Mouse (Mus musculus) layer of hippocampus, adult 9-10 months (tissue): ENCODE measurements around the gene Gm20388.

ENCODE experiments used
- DNase-seq: peaks from one replicate; pipeline ENCODE4 v3.0.0; 2022; ENCODE audit warnings: low spot score

Gene Gm20388

DNA sequence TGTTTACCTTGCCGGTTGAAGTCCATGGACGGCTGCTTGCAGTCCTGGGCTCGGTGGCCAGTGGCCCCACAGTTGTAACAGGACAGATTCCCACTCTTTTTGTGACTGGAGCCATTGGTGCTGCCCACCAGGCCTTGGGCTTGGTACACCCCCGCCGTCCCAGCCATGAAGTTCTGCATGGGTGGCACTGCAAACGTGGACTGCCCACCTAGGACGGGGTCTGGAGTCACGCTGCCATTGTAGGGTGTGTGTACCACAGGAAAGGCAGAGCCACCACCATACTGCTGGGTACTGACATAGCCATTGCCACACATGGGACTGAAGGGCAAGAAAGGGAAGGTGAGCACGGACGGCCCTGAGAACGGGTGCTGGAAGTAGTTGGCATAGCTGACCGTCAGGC is 1693.2 kb downstream of the Gm20388 start:
- no peak for DNase-seq

DNA sequence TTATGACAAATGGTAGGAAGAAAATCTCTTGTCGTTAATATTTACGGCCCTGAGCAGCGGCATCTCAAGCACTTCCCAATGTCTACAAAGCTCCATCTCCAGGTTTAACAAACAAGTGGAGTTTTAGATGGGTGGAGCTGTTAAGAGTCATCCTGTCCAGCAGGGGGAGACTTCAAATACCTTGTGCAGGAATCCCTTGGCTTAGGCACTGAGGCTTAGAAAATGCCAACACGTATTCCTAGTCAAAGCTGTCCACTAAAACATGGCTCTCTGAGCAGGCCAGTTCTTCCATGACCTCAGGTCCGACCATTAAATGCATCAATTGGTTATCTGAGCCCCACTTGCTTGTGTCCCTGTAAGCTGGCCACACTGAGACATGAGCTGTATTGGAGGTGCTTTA is 1697.0 kb downstream of the Gm20388 start:
- DNase-seq: no peak

DNA sequence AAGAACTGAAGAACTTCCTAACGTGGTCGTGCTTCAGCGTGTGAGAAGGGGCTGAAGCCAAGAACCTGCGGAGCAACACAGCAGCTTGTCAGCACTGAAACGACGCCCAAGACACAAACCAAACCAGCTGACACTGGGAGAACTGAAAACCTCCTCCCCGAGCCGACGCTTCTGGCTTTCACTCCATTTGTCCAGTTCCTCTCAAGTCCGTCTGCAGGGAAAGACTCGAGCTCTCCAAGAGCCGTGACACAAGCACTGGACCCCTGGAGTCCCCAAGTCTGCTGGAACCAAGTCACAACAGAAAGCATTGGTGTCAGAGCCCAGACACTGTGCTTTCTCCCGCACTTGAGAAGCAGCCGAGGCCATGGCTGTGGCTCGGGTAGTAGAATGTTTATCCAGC is 1698.6 kb downstream of the Gm20388 start:
- no peak for DNase-seq

- no peak for DNase-seq
Measured at GRCm38 (mm10) chr8:121609916-121610315, 1699.3 kb downstream of the Gm20388 start.

GRCm38 (mm10) chr8:121613419-121613818 is 1702.8 kb downstream of the Gm20388 start:
- no peak for DNase-seq

GRCm38 (mm10) chr8:121619401-121619995 is 1708.9 kb downstream of the Gm20388 start:
- DNase-seq: no peak

GRCm38 (mm10) chr8:121620801-121621516 is 1710.3 kb downstream of the Gm20388 start:
- no peak for DNase-seq

- no peak for DNase-seq
Measured at GRCm38 (mm10) chr8:121621879-121622278, 1711.2 kb downstream of the Gm20388 start.

- DNase-seq: no peak
Measured at GRCm38 (mm10) chr8:121623043-121623442, 1712.4 kb downstream of the Gm20388 start.

DNA sequence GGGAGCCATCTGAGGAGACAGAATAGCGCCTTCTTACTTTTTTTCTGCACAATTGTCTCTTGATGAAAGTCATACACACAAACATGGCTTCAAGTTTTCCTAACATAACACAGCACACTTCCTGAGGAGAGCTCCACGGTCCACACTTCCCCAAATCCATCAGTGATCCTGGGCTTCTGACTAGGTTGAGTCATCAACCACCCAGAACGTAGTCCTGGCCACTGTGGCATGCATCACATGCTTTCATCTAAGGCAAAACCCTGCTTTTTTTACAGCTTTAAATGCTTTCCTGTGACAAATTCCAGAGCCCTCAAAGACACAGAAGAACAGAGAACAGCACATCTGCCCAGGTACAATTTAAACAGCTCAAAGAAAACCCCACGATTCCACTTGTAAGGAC is 1718.0 kb downstream of the Gm20388 start:
- DNase-seq: no peak

DNA sequence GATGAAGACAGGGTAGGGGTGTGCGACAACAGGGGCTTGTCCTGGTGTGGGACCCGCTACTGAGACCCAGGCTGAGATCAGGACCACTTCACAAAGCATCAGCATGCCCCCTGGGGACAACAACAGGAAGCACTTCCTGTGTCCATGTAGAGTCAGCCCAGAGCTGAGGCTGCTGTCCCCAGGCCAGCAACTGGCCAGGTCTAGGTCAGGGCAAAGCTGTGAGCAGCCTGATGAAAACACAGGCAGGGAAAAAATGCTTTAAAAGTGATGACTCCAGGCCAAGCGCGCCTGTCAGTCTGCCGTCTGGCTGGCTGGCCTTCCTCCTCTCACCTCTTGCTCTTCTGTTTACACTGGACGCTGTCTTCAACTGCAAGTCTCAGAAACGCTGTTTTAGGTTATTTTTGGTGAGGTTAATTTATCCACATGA is 1721.0 kb downstream of the Gm20388 start:
- no peak for DNase-seq

- no peak for DNase-seq
Measured at GRCm38 (mm10) chr8:121632401-121632800, 1721.8 kb downstream of the Gm20388 start.

GRCm38 (mm10) chr8:121635534-121635933 is 1724.9 kb downstream of the Gm20388 start:
- no peak for DNase-seq

- no peak for DNase-seq
Measured at GRCm38 (mm10) chr8:121636180-121636579, 1725.5 kb downstream of the Gm20388 start.

DNA sequence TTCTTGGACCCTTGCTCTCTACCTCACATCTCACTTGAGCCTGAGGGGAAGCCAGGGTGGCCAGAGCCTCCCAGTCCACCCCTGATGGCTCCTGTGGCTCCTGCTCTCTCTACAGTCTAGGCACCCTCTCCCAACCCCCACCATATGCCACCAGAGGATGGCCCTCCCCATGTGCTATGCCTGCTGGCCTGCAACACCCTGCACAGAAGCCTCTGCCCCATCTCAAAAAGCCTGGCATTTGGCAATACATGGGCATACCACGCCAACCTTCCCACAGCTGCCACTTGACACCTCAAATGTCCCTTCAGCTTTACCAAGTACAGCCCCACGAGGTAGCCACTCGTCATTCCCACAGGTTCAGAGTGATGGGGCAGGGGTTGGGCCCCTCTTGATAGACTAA is 1732.2 kb downstream of the Gm20388 start:
- no peak for DNase-seq

DNA sequence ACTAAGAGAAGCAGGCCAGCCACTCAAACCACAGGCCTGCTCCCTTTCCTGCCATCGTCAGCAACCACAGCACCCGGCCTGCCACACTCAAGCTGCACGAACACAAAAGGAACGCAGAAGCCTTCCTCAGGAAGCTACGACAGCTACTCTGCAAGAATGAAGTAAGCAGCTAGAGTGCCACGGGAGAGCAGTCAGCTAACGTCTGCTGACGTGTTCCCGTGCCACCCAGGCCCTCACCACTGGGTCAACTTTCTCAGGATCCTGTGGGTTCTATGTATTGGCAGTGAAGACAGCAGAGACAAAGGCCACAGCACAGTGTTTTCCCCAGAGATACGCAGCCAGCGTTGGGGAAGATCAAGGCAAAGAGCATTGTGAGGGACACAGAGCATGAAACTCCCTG is 1732.7 kb downstream of the Gm20388 start:
- DNase-seq: no peak

- DNase-seq: no peak
Measured at GRCm38 (mm10) chr8:121647511-121648215, 1737.0 kb downstream of the Gm20388 start.

DNA sequence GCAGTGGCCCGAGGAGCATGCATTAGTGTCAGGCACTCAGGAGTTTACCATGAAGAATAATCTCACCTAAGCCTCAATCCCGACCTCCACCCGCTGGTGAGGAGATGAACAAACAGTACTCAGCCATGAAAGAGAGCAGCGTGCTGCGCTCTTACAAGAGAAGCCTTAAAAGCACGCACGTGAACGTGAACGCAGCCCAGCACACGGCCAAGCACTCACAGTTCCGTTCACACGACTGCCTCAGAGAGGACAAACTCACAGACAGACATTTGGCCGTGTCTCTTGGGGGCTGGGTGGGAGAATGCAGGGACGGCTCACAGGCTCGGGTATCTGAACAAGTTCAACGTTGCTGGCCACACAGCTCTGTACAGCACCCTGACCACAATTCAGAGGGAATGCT is 1737.8 kb downstream of the Gm20388 start:
- DNase-seq: no peak

DNA sequence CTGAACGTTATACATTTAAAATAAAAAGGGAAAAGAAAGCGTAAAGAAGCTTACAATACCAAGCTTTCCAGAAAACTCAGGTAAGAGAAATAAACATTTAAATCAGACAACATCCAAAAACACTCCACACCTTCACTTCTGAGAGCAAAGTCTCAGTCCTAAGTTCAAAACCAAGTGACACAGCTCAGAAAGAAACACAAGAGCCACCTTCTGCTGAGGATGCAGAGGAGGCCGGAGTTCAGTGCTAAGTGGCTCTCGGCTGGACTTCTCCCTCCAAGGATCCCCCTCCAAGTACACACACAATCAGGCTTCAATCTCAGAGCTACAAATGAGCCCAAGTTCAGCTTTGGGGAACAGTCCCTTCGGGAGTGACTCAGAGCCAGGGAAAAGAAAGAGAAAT is 1738.8 kb downstream of the Gm20388 start:
- DNase-seq: no peak

GRCm38 (mm10) chr8:121649904-121650303 is 1739.3 kb downstream of the Gm20388 start:
- no peak for DNase-seq

- DNase-seq: no peak
Measured at GRCm38 (mm10) chr8:121650389-121651307, 1740.0 kb downstream of the Gm20388 start.

- no peak for DNase-seq
Measured at GRCm38 (mm10) chr8:121651308-121651873, 1740.8 kb downstream of the Gm20388 start.
